Mouse (Mus musculus) spleen, postnatal 36 days (tissue): ENCODE results near the gene Gm20388.
"Not testable (repeated sequence)": the region's sequence is repeated elsewhere in the genome, so short reads cannot be mapped to it uniquely, and the experiment has no call there.

Source experiments
- DNase-seq, 2 experiments: peaks; one replicate each; pipeline ENCODE4 v3.0.0; 2022; ENCODE audit warnings: low spot score in 2 of 2, mixed read lengths in 1 of 2

Gene Gm20388

DNA sequence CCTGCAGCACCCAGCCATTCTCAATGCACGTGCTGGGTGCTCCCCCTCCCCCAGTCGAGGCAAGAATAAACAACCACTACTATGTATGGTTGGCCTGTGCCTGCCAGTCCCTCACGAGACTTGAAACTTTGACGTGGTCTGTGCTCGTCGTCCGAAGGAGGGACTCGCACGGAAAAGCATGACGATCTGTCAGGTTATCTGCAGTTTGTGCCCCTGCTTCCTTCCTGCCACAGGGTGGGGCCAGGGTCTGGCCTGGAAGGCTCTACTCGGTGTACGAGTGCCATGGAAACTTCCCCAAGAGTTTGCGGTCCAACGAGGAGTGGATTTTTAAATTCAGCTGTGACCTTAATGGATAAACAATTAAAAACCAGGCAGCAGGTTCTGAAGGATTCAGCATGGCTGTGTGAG lies 3896.4 kb downstream of the Gm20388 start:
- peak in 1 of 2 experiments; percentile 9 for DNase-seq

DNA sequence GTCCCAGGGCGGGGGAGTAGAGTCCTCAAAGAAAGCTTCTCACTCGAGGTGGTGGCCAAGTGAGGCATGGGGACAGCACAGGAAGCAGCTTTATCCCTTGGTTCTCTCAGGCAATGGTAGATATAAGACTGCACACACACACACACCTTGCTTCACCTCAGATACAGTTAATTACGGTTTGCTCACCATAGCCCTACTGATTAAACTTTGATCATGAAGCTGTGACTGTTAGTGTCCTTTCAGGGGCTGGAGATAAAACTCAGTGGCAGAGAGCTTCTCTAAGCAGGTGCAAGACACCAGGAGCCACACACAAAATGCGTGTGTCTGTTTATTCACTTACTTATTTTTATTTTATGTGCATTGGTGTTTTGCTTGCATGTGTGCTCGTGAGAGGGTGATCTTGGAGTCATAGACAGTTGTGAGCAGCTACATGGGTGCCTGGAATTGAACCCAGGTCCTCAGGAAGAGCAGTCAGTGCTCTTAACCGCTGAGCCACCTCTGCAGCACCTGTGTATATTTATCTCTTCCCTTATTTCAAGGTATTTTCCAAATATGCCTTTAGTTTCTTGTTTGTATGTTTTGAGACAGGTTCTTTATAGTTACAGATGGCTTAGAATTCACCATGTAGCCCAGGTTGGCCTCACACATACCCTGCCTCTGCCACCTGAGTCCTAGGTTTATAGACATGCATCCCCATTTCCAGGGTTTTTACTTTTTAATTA lies 3897.4 kb downstream of the Gm20388 start:
- DNase-seq: no peak

GRCm38 (mm10) chr8:123808671-123809070 lies 3898.0 kb downstream of the Gm20388 start:
- no peak for DNase-seq

DNA sequence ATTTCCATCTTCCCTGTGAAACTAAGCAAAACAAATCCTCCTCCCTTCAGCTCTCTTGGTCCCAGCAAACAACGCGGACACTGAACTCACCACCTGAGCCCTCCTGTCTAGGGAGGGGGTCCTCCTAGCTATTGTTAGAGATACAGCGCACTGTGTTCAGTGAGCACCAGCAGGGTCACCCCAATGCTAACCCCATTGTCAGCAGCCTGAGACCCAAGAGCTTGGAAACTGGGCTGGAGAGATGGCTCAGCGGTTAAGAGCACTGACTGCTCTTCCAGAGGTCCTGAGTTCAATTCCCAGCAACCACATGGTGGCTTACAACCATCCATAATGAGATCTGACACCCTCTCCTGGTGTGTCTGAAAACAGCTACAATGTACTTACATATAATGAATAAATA lies 3898.7 kb downstream of the Gm20388 start:
- not testable (repeated sequence) for DNase-seq

DNA sequence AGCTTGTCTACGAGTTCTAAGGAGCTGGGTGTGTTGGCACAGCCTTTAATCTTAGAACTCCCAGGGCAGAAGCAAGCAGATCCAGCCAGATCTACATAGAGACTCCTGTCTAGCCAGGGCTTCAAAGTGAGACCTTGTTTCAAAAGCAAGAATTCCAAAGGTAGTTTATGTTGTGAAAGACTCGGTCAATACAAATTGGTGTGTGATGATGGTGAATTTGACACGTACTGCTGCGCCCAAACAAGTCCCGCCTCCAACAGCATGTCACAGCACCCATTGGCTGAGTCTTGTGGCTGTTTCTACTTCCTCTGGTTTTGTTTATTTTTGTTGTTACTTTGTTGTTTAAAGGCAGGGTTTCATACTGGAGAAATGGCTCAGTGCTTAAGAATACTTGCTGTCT lies 3901.6 kb downstream of the Gm20388 start:
- DNase-seq: no peak

- DNase-seq: no peak
Observed at GRCm38 (mm10) chr8:123813173-123813891, 3902.7 kb downstream of the Gm20388 start.

- no peak for DNase-seq
Observed at GRCm38 (mm10) chr8:123813892-123814266, 3903.2 kb downstream of the Gm20388 start.

DNA sequence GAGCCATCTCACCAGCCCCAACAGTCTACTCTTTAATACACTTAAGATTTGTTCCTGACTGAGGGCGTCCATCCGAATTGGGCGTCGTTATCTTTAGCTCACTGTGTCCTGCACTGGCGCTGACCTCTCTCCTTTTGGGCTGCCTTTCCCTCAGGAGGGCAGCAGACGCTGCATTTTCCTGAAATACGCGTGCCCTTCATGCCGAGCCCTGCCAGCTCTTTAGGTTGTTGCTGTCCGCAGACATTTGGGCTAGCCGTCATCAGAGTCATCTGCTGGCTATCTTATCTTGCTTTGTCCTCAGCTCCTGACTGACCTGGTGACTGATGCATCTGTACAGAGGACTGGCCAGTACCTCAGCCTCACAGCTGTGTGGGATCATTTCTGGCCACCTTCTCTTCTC lies 3904.7 kb downstream of the Gm20388 start:
- no peak for DNase-seq

DNA sequence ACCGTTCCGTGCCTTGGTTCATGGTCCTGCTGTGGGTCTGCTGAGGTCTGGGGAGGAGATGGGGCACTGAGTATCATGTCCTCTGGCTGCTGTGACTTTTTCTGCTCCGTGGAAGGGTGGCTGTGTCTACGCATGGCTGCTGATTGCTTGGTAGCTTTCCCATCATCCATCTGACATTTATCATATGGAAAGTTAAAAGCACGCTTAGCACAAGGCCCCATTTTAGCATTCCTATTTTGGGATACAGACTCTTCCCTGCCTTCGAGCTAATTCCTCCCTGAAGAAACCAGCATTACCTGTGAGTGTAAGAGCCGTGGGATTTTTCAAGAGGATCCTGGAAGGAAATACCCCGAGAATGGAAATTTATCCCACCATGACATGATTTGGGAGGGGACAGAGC lies 3906.3 kb downstream of the Gm20388 start:
- no peak for DNase-seq

- DNase-seq: no peak
Observed at GRCm38 (mm10) chr8:123817747-123818146, 3907.1 kb downstream of the Gm20388 start.

GRCm38 (mm10) chr8:123819683-123820610 lies 3909.3 kb downstream of the Gm20388 start:
- no peak for DNase-seq

DNA sequence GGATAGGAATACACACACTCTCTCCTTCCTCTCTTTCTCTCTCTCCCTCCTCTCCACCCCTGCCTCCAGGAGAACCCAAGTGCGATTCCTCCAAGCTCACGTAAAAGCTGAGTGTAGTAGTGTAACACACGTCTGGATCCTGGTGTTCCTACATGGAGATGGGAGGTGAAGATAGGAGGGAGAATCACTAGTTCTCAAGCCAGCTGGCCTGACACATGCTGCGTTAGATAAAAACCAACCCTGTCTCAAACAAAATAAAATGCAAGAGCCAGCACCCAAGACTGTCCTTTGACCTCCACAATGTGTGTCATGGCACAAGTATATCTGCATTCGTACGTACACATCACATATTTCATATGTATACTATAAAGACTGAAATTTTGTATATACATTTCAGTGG lies 3910.1 kb downstream of the Gm20388 start:
- no peak for DNase-seq

DNA sequence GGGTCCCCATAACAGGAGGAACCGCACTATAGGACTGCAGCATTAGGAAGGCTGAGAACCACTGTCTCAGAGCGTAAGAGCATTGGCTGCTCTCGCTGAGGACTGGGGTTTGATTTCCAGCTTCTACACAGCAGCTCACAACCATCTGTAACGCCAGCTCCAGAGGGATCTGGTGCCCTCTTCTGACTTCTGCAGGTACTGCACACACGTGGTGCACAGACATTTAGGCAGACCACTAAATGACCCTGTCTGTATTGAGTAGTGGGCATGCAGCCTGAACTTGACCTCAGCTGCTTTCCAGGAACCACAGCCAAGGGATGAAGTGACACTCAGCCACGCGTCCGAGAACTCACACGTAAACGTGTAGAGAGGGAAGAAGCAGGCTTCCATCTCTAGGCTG lies 3912.5 kb downstream of the Gm20388 start:
- DNase-seq: no peak

DNA sequence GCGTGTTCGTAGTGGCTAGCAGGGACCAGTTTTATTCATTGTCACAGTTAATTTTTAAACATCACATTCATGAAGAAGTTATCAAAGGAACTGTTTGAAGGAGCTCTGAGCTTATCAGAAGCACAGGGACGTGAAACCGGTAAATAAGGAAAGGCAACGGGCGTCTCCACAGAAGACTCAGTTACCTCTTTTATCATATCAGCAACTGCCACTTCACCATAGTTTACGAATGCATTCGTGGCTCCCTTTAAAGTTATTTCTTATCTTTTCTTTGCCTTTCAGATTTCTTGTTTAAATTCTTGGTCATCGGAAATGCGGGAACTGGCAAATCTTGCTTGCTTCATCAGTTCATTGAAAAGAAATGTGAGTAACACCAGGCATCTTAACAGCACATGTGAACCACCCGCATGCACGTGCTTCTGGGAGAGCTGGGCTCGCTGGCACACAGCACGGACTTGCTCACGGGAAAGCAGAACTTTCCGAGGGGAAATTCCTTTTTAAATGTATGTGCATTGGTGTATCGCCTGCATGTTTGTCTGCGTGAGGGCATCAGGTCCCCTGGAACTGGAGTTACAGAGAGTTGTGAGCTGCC lies 3913.0 kb downstream of the Gm20388 start:
- no peak for DNase-seq

GRCm38 (mm10) chr8:123826001-123826400 lies 3915.4 kb downstream of the Gm20388 start:
- DNase-seq: no peak

DNA sequence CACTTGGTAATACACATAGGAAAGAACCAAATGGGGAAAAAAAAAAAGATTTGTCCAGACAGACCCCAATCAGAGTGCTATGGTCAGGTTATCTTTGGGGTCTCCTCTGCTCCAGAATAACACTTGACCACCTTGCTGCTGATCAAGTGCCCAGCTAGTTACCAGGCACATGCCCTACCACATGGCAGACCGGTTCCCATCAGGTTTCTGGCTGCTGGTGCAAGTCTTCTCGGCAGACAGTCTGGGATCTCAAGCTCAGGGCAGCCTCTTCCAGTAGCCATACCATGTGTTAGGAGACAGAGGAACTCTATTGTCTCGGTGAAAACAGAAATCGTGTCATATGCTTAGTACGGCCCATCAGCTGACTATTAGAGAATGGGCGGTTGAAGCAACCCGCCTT lies 3916.1 kb downstream of the Gm20388 start:
- DNase-seq: no peak

- no peak for DNase-seq
Observed at GRCm38 (mm10) chr8:123827523-123827922, 3916.9 kb downstream of the Gm20388 start.

DNA sequence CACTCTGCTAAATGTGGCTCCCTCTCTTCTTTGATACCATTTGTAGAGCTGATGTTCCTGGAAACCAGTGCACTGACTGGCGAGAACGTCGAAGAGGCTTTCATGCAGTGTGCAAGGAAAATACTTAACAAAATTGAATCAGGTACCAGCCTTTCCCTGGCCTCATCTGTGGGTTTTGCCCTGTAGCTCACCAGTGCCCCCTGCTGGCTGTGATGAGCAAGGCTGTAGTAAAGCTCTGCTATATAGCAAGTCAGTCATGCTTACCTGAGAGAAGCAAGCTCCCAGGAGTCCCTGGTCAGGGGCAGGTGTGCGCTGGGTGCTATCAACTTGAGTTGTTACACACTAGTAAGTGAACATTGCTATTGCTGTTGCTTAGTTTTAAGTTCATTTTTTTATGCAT lies 3922.1 kb downstream of the Gm20388 start:
- DNase-seq: peak; percentile 14 to 16

GRCm38 (mm10) chr8:123835451-123835850 lies 3924.8 kb downstream of the Gm20388 start:
- DNase-seq: peak; percentile 23 to 42

GRCm38 (mm10) chr8:123836354-123836753 lies 3925.7 kb downstream of the Gm20388 start:
- DNase-seq: no peak

GRCm38 (mm10) chr8:123838496-123838895 lies 3927.9 kb downstream of the Gm20388 start:
- no peak for DNase-seq
